Mouse (Mus musculus) forebrain, postnatal 0 days (tissue): Measurements from ENCODE around the gene Chrnb1. TPM values are rescaled to one million over a fixed set of nuclear protein-coding genes. Genes with fewer than 3 reads are reported as not detected.

Source experiments
- ATAC-seq: fragments of 200-750 bp; cut with Nextera tagmentation; 2 replicates; pipeline ENCODE4 v1.8.0; 2017; ENCODE audit warnings: mild to moderate bottlenecking, moderate library complexity
- DNase-seq: peaks from one replicate; pipeline ENCODE4 v3.0.0-alpha.2; 2015
- H3K27ac ChIP-seq: fragments of 300-500 bp; sonication (generic); 2 replicates; pipeline ENCODE4 v1.5.1; 2014; ENCODE audit warnings: low read depth, mild to moderate bottlenecking, antibody characterized with exemption, low read length, moderate library complexity, mixed read lengths
- H3K27me3 ChIP-seq: fragments of 300-500 bp; sonication (generic); 2 replicates; pipeline ENCODE4 v1.6.1; 2014; ENCODE audit warnings: mild to moderate bottlenecking, low read length, mixed read lengths; ENCODE audit not compliant: insufficient read depth
- H3K36me3 ChIP-seq: fragments of 300-500 bp; sonication (generic); 2 replicates; pipeline ENCODE4 v1.6.1; 2014; ENCODE audit warnings: mild to moderate bottlenecking, moderate library complexity; ENCODE audit not compliant: insufficient read depth
- H3K4me1 ChIP-seq: fragments of 300-500 bp; sonication (generic); 2 replicates; pipeline ENCODE4 v1.6.1; 2014; ENCODE audit warnings: antibody characterized with exemption; ENCODE audit not compliant: insufficient read depth
- H3K4me2 ChIP-seq: fragments of 300-500 bp; sonication (generic); 2 replicates; pipeline ENCODE4 v1.6.1; 2014; ENCODE audit warnings: low read depth, mild to moderate bottlenecking, moderate library complexity
- H3K4me3 ChIP-seq: fragments of 300-500 bp; sonication (generic); 2 replicates; pipeline ENCODE4 v1.5.1; 2014; ENCODE audit warnings: low read depth, low read length, mixed read lengths
- H3K9ac ChIP-seq: fragments of 300-500 bp; sonication (generic); 2 replicates; pipeline ENCODE4 v1.6.1; 2014; ENCODE audit warnings: mild to moderate bottlenecking
- H3K9me3 ChIP-seq: fragments of 300-500 bp; sonication (generic); 2 replicates; pipeline ENCODE4 v1.6.1; 2016; ENCODE audit warnings: low read length
- CTCF ChIP-seq: sonication (generic); IDR thresholded peaks from 2 replicates; pipeline ENCODE4 v1.5.1; 2016; ENCODE audit warnings: antibody characterized with exemption, control low read depth, low read depth
- WGBS: fragments of 180-500 bp; shearing (Covaris S2); extraction: QIAGEN DNeasy Blood & Tissue Kit; methylation state at CpG from one replicate; pipeline ENCODE4 v1.1.7; 2014; 5-methylcytosine and 5-hydroxymethylcytosine counted together
- polyA plus RNA-seq: library from polyadenylated mRNA; unstranded; fragments of >200 nt; fragmentation: Nextera tagmentation; extraction: Ambion mirVana; gene quantifications from 2 replicates; pipeline ENCODE4 v1.2.1, GENCODE M21; 2015
- total RNA-seq: library from RNA; depleted of rRNA; stranded (reverse); fragments of >200 nt; gene quantifications from 2 replicates; pipeline ENCODE4 v1.2.3, GENCODE M21; 2014

The Chrnb1 gene
- total and polyA plus RNA-seq, 2 experiments from 2014 or later: 0.33 to 1.2 TPM

DNA sequence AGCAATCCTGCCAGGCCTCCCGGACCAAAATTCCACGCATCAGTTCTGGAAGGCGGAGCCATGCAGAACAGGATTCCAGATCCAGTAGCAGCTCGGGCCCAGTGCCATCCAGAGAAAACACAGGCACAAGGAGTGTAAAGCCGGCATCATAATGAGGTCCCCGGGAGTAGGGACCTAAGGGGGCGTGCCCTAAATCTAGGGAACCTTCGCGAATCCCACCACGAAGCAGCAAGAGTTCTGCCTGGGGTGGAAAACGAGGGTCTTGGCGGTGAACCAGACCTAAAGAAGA is 8.9 kb upstream of the Chrnb1 start:
- 5% methylated on average over 12 of the region's 12 CpGs for WGBS
- no peak for ATAC-seq
- H3K4me2 ChIP-seq: no peak overlapping the region
- peak overlapping the region; percentile 48; the same call in 1 of the 2 replicates for H3K4me3 ChIP-seq
- no peak for TF ChIP-seq CTCF
- H3K36me3 ChIP-seq: no peaks in the 10 kb centered on the region
- no peak overlapping the region for H3K27ac ChIP-seq
- no peak overlapping the region for H3K9ac ChIP-seq
- peaks cover 18% of the 10 kb centered on the region; the same call in 1 of the 2 replicates for H3K4me1 ChIP-seq
- no peak for DNase-seq
- H3K9me3 ChIP-seq: no peaks in the 10 kb centered on the region
- peaks cover 22% of the 10 kb centered on the region for H3K27me3 ChIP-seq

DNA sequence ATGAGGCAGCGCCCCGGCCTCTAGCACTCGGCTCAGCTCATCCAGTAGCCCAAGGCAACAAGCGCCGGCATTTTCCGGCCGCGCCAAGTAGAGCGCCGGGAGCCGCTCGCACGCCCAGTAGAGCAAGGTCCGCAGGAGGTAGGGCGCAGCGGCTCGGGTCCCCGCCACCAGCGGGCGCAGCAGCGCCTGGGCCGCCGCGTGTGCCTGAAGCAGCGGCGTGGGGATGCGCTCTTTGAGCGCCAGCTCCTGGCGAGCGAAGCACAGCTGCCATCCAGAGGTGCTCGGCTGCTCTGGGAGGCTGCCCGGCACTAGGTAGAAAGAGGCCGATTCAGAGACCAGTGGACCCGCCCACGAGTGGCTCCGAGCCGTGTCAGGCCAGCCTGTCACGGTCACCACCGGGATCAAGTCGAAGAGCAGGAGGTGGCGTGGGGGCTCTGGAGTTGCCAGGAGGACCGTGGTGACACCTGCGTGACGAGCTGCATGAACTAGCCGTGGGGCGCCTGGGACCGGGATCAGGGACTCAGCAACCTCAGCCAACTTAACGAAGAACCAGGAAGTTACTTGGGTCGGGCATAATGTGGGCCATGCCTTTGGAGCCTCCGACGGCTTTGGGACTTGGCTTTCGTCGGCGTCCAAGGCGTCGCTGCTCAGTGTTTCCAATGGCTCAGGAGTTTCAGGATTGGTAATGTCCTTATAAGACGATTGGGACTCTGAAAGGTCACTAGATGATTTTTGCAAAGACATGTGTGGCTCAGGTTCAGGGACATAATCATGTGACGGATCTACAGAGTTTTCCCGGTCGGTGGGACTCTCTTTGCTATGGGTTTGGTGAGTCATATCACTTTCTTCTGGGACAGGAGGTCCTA is 8.3 kb upstream of the Chrnb1 start:
- 3% methylated on average over 60 of the region's 60 CpGs for WGBS
- Histone ChIP-seq H3K27ac (0 out of 2 replicates have a peak overlapping the region, but pooled peaks have one; percentile 21), H3K27me3 (peaks cover 22% of the 10 kb centered on the region), H3K4me1 (peaks cover 21% of the 10 kb centered on the region; the same call in 1 of the 2 replicates), H3K4me2 (peak overlapping the region; percentile 97), H3K9ac (peak overlapping the region; percentile 55), H3K36me3 (no peaks in the 10 kb centered on the region), H3K9me3 (no peaks in the 10 kb centered on the region), H3K4me3 (peak overlapping the region; percentile 48)
- DNase-seq (peak; percentile 73), ATAC-seq (peak; percentile 30)
- peak; percentile 79 for TF ChIP-seq CTCF

DNA sequence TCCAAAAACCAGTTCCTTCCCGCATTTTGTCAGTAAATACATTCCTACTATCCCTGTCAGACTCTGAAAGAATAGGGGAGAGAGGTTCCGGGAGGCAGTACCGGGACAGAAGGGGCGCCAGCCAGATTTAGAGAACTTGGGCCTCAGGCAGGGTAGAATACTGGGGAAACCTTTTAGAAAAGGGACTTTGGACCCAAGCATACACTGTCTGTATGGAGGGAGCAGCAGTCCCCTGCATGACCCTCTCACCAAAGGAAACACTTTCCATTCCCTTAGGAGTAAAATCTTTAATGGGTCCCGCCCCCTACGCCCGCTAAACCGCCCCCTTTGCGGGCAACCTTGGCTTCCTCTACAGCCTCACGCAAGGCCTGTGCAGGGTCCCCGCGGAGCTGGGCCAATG is 7.6 kb upstream of the Chrnb1 start:
- Histone ChIP-seq H3K4me1 (peaks cover 21% of the 10 kb centered on the region; the same call in 1 of the 2 replicates), H3K4me3 (peak overlapping the region; percentile 48), H3K9me3 (no peaks in the 10 kb centered on the region), H3K9ac (peak overlapping the region; percentile 55), H3K4me2 (peak overlapping the region; percentile 97), H3K27ac (peak overlapping the region; percentile 78), H3K36me3 (no peaks in the 10 kb centered on the region), H3K27me3 (peaks cover 22% of the 10 kb centered on the region)
- DNase-seq (no peak), ATAC-seq (no peak)
- 2% methylated on average over 12 of the region's 12 CpGs for WGBS
- no peak for TF ChIP-seq CTCF

DNA sequence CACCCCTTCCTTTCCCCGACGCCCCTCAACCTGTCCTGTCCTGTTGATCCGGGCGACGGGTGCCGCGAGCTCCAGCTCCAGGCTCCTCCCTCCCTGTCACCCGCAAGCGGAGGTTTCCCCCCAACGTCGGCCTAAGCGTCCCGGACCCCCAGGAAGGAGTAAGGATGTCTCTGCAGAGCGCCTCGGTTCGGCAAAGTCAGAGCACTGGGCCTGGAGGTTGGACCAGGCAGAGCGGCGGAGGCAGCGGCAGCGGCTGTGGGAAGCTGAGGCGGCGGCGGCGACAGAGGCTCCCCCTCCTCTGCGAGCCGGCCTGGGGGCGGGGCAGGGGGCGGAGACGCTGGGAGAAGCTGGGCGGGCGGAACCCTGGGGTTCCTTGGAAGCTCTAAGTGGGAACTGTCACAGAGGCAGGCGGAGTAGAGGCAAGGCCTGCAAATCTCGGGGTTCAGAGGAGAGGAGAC is 6.9 kb upstream of the Chrnb1 start:
- Histone ChIP-seq H3K9me3 (no peaks in the 10 kb centered on the region), H3K4me1 (peaks cover 21% of the 10 kb centered on the region; the same call in 1 of the 2 replicates), H3K27ac (peak overlapping the region; percentile 78), H3K9ac (peak overlapping the region; percentile 69), H3K36me3 (peaks cover 4% of the 10 kb centered on the region; the same call in 1 of the 2 replicates), H3K4me2 (peak overlapping the region; percentile 97), H3K4me3 (peak overlapping the region; percentile 48), H3K27me3 (peaks cover 22% of the 10 kb centered on the region)
- no peak for TF ChIP-seq CTCF
- ATAC-seq (peak; percentile 14), DNase-seq (peak; percentile 83)
- 3% methylated on average over 31 of the region's 33 CpGs for WGBS

DNA sequence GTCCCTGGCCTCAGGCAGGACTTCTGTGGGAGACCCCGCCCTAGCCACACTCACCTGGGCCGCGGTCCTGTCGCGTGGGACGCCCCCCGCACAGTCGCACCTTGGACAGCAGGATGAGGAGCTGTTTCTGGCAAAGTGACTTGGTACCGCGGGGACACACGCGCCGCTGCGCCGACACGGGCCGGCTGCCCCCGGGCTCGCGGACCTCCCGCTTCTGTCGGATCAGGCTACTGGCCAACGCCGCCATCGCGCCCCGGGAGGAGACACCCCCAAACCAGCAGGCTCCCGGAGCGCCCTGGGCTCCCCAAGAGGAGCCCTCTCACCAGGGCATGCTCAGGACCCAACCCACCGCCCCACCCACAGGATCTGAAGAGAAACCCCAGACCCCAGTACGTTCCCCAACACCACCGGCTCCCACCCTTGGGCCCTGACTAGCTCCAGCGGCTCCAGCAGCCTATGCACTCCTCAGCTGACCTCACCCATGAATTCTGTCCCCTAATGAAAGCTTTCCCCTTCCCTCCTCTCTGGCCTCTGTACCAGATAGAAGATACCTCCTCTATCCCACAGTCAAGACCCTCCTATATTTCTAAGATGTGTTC is 5.7 kb upstream of the Chrnb1 start, which contains the start of gene Fgf11:
Fgf11 (minus strand) TSS at position 479 of the 599 bp plus-strand sequence.
- Histone ChIP-seq H3K27ac (peak within 1 kb of the TSS; percentile 96), H3K9me3 (no peaks in the 10 kb centered on the region), H3K36me3 (peaks cover 7% of the 10 kb centered on the region; the same call in 1 of the 2 replicates), H3K4me1 (peaks cover 21% of the 10 kb centered on the region; the same call in 1 of the 2 replicates), H3K4me3 (peak within 1 kb of the TSS; percentile 48), H3K9ac (peak within 1 kb of the TSS; percentile 83), H3K27me3 (peaks cover 21% of the 10 kb centered on the region), H3K4me2 (peak within 1 kb of the TSS; percentile 97)
- ATAC-seq (no peak), DNase-seq (no peak)
- WGBS: 2% methylated on average over 33 of the region's 33 CpGs
- no peak for TF ChIP-seq CTCF

DNA sequence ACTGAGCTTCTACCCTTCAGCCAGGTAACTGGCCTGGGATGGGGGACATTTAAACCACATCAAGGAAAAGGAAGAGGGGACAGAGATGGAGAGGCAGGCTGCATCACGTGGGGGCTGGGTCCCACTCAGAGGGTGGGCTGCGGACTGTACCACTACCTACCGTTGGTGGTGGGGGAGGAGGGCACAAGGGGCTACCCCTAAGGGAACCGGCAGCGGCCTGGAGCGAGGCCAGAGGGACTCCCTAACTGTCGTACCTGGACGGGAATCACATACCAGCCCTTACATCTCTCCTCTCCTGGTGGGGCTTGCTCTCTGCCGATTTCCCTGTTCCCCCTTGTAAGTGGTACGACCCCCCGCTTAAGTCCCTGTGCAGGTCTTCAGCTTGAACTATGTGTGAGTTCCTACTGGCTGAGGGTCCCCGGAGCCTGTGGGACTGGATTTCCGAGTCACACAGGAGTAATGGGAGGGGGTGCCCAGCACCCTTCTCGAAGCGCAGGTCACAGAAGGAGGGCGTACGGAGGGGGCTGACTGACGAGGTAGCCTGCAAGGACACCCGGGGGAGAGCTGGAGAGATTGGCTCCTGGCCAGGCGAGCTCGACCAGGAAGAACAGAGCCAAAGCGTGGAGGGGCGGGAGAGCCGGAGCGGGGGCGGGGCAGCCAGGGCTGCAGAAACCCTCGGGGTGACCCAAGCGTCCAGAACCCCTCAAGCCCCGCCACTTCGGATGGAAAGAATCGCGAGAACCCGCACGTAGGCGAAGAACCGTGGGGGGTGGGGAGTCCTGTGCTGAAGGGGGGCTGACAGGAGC is 4.9 kb upstream of the Chrnb1 start:
- DNase-seq (peak; percentile 95), ATAC-seq (peak; percentile 85)
- peak overlapping the region; percentile 96 for H3K27ac ChIP-seq
- under 1% methylated on average over 36 of the region's 36 CpGs for WGBS
- H3K4me3 ChIP-seq: peak overlapping the region; percentile 48
- H3K4me2 ChIP-seq: peak overlapping the region; percentile 97
- peaks cover 14% of the 10 kb centered on the region for H3K27me3 ChIP-seq
- peaks cover 25% of the 10 kb centered on the region; the same call in 1 of the 2 replicates for H3K4me1 ChIP-seq
- no peaks in the 10 kb centered on the region for H3K9me3 ChIP-seq
- peak overlapping the region; percentile 83 for H3K9ac ChIP-seq
- peaks cover 7% of the 10 kb centered on the region; the same call in 1 of the 2 replicates for H3K36me3 ChIP-seq
- TF ChIP-seq CTCF: no peak; the same call in 1 of the 2 replicates
